Mouse (Mus musculus): ENCODE data around the gene Inpp5d. TPM values are rescaled to one million over a fixed set of nuclear protein-coding genes. Genes with fewer than 3 reads are reported as not detected.

Inpp5d gene
- total RNA-seq, 2 experiments from 2014 or later: 17.3 to 24.4 TPM

Other genes with a start within 250 kb of the Inpp5d start
- not detected for gene Kcnj13, start 225.6 kb upstream of the Inpp5d start, total RNA-seq (2021)
- not detected for gene Snorc, start 150.0 kb upstream of the Inpp5d start, total RNA-seq (2021)
- gene Neu2, start 110.4 kb upstream of the Inpp5d start, total RNA-seq (2021): not detected
- gene Ngef, start 46.4 kb upstream of the Inpp5d start, total RNA-seq (2021): under 1 TPM; 0.12 to 0.33 TPM
- 10 to 100 TPM; 27.8 to 32.3 TPM for gene Atg16l1, start 135.6 kb downstream of the Inpp5d start, total RNA-seq (2021)
- gene Sag, start 183.4 kb downstream of the Inpp5d start, total RNA-seq (2021): under 1 TPM; 0.15 to 0.33 TPM
- gene Dgkd, start 233.0 kb downstream of the Inpp5d start, total RNA-seq (2021): 10 to 100 TPM; 35.1 to 46.8 TPM